13 mouse cellular contexts compared by ENCODE assay signal in genomic region chr17:29531757-29532384, GRCm38 (mm10). TPM values are rescaled to one million over a fixed set of nuclear protein-coding genes. Genes with fewer than 3 reads are reported as not detected.
A peak's percentile ranks its signal among the peaks of the same experiment; 100 is the strongest.
DNase-seq lines count a peak whose midpoint lies in the region; ATAC-seq and TF ChIP-seq lines count a peak whose summit lies in the region.
"Had no signal": no experiment of that assay in that cellular context is flagged by ENCODE, and none has a peak within 500 bp of the region (broad histone marks: within the 10 kb centered on the region; RNA-seq: fewer than 3 reads in every experiment).

No protein-coding gene starts in this region.

- H3K79me2 ChIP-seq in CH12.LX (replicated peaks; ENCODE audit: control insufficient read depth, extremely low read depth, insufficient read depth, poor library complexity, severe bottlenecking) = no peaks in the 10 kb centered on the region

- TF ChIP-seq CTCF in CH12.LX (conservative IDR thresholded peaks at IDR 0.05 in 1 of 2, IDR thresholded peaks at IDR 0.05 in 1 of 2; ENCODE audit: low read depth in 2 of 2, low read length in 2 of 2) = no peak

- TF ChIP-seq EP300 in CH12.LX (IDR thresholded peaks at IDR 0.05; ENCODE audit: low read length) = no peak

- H3K4me1 ChIP-seq in liver, embryonic 12.5 days = 0 out of 2 replicates have a peak, but pooled peaks cover 9% of the 10 kb centered on the region
- peaks cover 2 to 3% of the 10 kb centered on the region in 2 experiments; a peak in 1 of 4 replicates for H3K4me1 ChIP-seq in CH12.LX (ENCODE audit: control insufficient read depth in 1 of 2, insufficient read depth in 2 of 2)
- no peaks in the 10 kb centered on the region for H3K4me1 ChIP-seq in embryonic facial prominence, embryonic 14.5 days (ENCODE audit: control insufficient read depth, insufficient read depth, low read length)
- H3K4me1 ChIP-seq: limb, embryonic 13.5 days had no signal

- no peak overlapping the region for H3K27ac ChIP-seq in liver, embryonic 12.5 days
- H3K27ac ChIP-seq in CH12.LX (ENCODE audit: insufficient read depth, low read depth) = no peak overlapping the region
- H3K27ac ChIP-seq in embryonic facial prominence, embryonic 14.5 days (replicated peaks; ENCODE audit: low read depth, low read length) = no peak overlapping the region
- H3K27ac ChIP-seq: limb, embryonic 13.5 days had no signal

- no peaks in the 10 kb centered on the region for H3K36me3 ChIP-seq in liver, embryonic 12.5 days
- H3K36me3 ChIP-seq in CH12.LX (replicated peaks in 1 of 2; ENCODE audit: control insufficient read depth in 1 of 2, insufficient read depth in 1 of 2, low read length in 1 of 2) = no peaks in the 10 kb centered on the region
- H3K36me3 ChIP-seq in embryonic facial prominence, embryonic 14.5 days (ENCODE audit: control insufficient read depth, insufficient read depth, low read length) = no peaks in the 10 kb centered on the region
- no peaks in the 10 kb centered on the region for H3K36me3 ChIP-seq in splenic B cell, adult 2 months (ENCODE audit: control insufficient read depth, insufficient read depth, low read length, poor library complexity, severe bottlenecking)
- H3K36me3 ChIP-seq: limb, embryonic 13.5 days had no signal

- no peak for ATAC-seq in liver, embryonic 12.5 days
- peak; percentile 41; the same call in 1 of the 2 replicates for ATAC-seq in embryonic facial prominence, embryonic 14.5 days (ENCODE audit: low read depth)

- no peak overlapping the region for H3K4me2 ChIP-seq in liver, embryonic 12.5 days
- H3K4me2 ChIP-seq in CH12.LX (ENCODE audit: insufficient read depth, low read depth, poor library complexity, severe bottlenecking) = peak overlapping the region; percentile 45; the same call in 1 of the 2 replicates
- H3K4me2 ChIP-seq in embryonic facial prominence, embryonic 14.5 days (ENCODE audit: low read depth, low read length) = no peak overlapping the region
- H3K4me2 ChIP-seq: limb, embryonic 13.5 days had no signal

- dilution Hi-C loops in CH12.LX (cut with MboI; ENCODE audit: extremely low pct_ligation_motif_present, extremely low pct_unique_long_range_greater_than_20kb, low sequenced_read_pairs) = no loop called here

- no peak overlapping the region for H3K4me3 ChIP-seq in liver, embryonic 12.5 days
- no peak overlapping the region for H3K4me3 ChIP-seq in CH12.LX (replicated peaks in 1 of 3; ENCODE audit: low read depth in 2 of 3, low read length in 2 of 3, poor library complexity in 1 of 3)
- H3K4me3 ChIP-seq in embryonic facial prominence, embryonic 14.5 days (ENCODE audit: low read depth, low read length) = no peak overlapping the region
- H3K4me3 ChIP-seq: limb, embryonic 13.5 days had no signal

- no peaks in the 10 kb centered on the region for H3K9me3 ChIP-seq in liver, embryonic 12.5 days (replicated peaks)
- peaks cover 23% of the 10 kb centered on the region for H3K9me3 ChIP-seq in CH12.LX (replicated peaks; ENCODE audit: low read length)
- H3K9me3 ChIP-seq in embryonic facial prominence, embryonic 14.5 days (ENCODE audit: control insufficient read depth, low read length) = no peaks in the 10 kb centered on the region

- H3K9ac ChIP-seq in liver, embryonic 12.5 days = no peak overlapping the region
- 0 out of 2 replicates have a peak overlapping the region, but pooled peaks have one; percentile 8 for H3K9ac ChIP-seq in CH12.LX (ENCODE audit: insufficient read depth, low read depth)
- H3K9ac ChIP-seq in embryonic facial prominence, embryonic 14.5 days (ENCODE audit: low read depth, low read length) = no peak overlapping the region
- H3K9ac ChIP-seq: limb, embryonic 13.5 days had no signal

- WGBS in liver, embryonic 12.5 days (ENCODE audit: insufficient replicate concordance) = 37% methylated on average over 10 of the region's 10 CpGs
- WGBS in embryonic facial prominence, embryonic 14.5 days = 65% methylated on average over 10 of the region's 10 CpGs

- no peak for TF ChIP-seq RAD21 in CH12.LX (IDR thresholded peaks at IDR 0.05; ENCODE audit: low read depth, low read length)

- intact Hi-C loops in left cerebral cortex, postnatal 4 days (cut with DNase I) = no loop called here

- no peak for TF ChIP-seq POLR2A in CH12.LX (IDR thresholded peaks at IDR 0.05; ENCODE audit: low read depth, low read length)

- DNase-seq in liver = peak; percentile 37
- no peak for DNase-seq in CH12.LX (ENCODE audit: extremely low read depth)
- peak; percentile 49 for DNase-seq in embryonic facial prominence, embryonic 14.5 days (ENCODE audit: low spot score)
- peak; percentile 69 for DNase-seq in splenic B cell, adult 2 months (ENCODE audit: low read depth, low spot score)
- DNase-seq in adrenal gland, postnatal 4 days (ENCODE audit: low spot score in 2 of 2) = no peak
- no peak for DNase-seq in left cerebral cortex, postnatal 4 days
- DNase-seq in cerebellum, postnatal 25 days = no peak
- DNase-seq: cerebellum, adult 18-20 months; kidney, postnatal 10 days had no signal

- in situ Hi-C loops in CH12.LX (cut with MboI; ENCODE audit: low pct_ligation_motif_present, low pct_unique_long_range_greater_than_20kb, low sequenced_read_pairs) = no loop called here

- no peaks in the 10 kb centered on the region for H3K27me3 ChIP-seq in liver, embryonic 12.5 days (replicated peaks)
- H3K27me3 ChIP-seq in CH12.LX (replicated peaks) = peaks cover 2% of the 10 kb centered on the region
- H3K27me3 ChIP-seq in embryonic facial prominence, embryonic 14.5 days (replicated peaks; ENCODE audit: control insufficient read depth, insufficient read depth, low read length) = no peaks in the 10 kb centered on the region
- no peaks in the 10 kb centered on the region for H3K27me3 ChIP-seq in splenic B cell, adult 2 months (ENCODE audit: control insufficient read depth, insufficient read depth, low read length, poor library complexity, severe bottlenecking)
- H3K27me3 ChIP-seq: limb, embryonic 13.5 days had no signal

TF ChIP-seq in CH12.LX, 34 proteins besides CTCF, POLR2A, EP300 and RAD21:
- TF ChIP-seq NELFE (IDR thresholded peaks at IDR 0.05; ENCODE audit: low read depth, low read length) (no peak), BHLHE40 (IDR thresholded peaks at IDR 0.05; ENCODE audit: low read depth, low read length) (no peak), MAX (IDR thresholded peaks at IDR 0.05; ENCODE audit: low read length) (no peak), MEF2A (IDR thresholded peaks at IDR 0.05; ENCODE audit: borderline replicate concordance, low read depth, low read length) (no peak), ZNF384 (IDR thresholded peaks at IDR 0.05; ENCODE audit: low read depth, low read length) (no peak), CHD1 (IDR thresholded peaks at IDR 0.05; ENCODE audit: low read depth, low read length) (no peak), POLR2AphosphoS2 (IDR thresholded peaks at IDR 0.05; ENCODE audit: low read depth, low read length) (no peak), ZKSCAN1 (IDR thresholded peaks at IDR 0.05; ENCODE audit: borderline replicate concordance, low read depth, low read length) (no peak), GABPA (IDR thresholded peaks at IDR 0.05; ENCODE audit: insufficient replicate concordance, low read depth, low read length) (no peak), USF1 (IDR thresholded peaks at IDR 0.05; ENCODE audit: low read depth, low read length) (no peak), HCFC1 (IDR thresholded peaks at IDR 0.05; ENCODE audit: low read depth, low read length) (no peak), PAX5 (IDR thresholded peaks at IDR 0.05; ENCODE audit: low read length) (no peak), ETS1 (conservative IDR thresholded peaks at IDR 0.05; ENCODE audit: low read depth, low read length) (no peak), TBP (conservative IDR thresholded peaks at IDR 0.05; ENCODE audit: low read depth, low read length) (no peak), UBTF (IDR thresholded peaks at IDR 0.05; ENCODE audit: low read depth, low read length) (no peak)

RNA-seq across cellular contexts. Expression of gene Gm17657, which starts 17.6 kb away (rescaled TPM):
- not detected in 2 replicates for polyA plus RNA-seq in liver, embryonic 12.5 days (2016; fragmentation: Nextera tagmentation; extraction: Ambion mirVana)
- total RNA-seq in CH12.LX (2012; rRNA removed) (0.21 and 0.50 TPM in 2 replicates), CH12.LX (2014; rRNA removed) (not detected in 2 replicates)
- 0.16 and 0.20 TPM in 2 replicates for polyA plus RNA-seq in CH12.LX (2012; ENCODE audit: insufficient read length, low read depth)
- polyA plus RNA-seq in embryonic facial prominence, embryonic 14.5 days (2014; fragmentation: Nextera tagmentation; extraction: Ambion mirVana) = not detected in 2 replicates
- not detected for total RNA-seq in adrenal gland, postnatal 4 days (2021)
- total RNA-seq in left cerebral cortex, postnatal 4 days (2021) = not detected
- polyA plus RNA-seq: forebrain, embryonic 11.5 days; heart, postnatal 0 days; limb, embryonic 13.5 days had no signal

RNA-seq across cellular contexts. Expression of gene Tbc1d22b, which starts 17.7 kb away (rescaled TPM):
- 7.4 and 7.9 TPM in 2 replicates for polyA plus RNA-seq in liver, embryonic 12.5 days (2016; fragmentation: Nextera tagmentation; extraction: Ambion mirVana)
- total RNA-seq in CH12.LX (2012; rRNA removed) (6.6 and 7.3 TPM in 2 replicates), CH12.LX (2014; rRNA removed) (3.1 and 3.8 TPM in 2 replicates)
- 13.4 and 17.3 TPM in 2 replicates for polyA plus RNA-seq in CH12.LX (2012; ENCODE audit: insufficient read length, low read depth)
- polyA plus RNA-seq in embryonic facial prominence, embryonic 14.5 days (2014; fragmentation: Nextera tagmentation; extraction: Ambion mirVana) = 12.3 and 12.6 TPM in 2 replicates
- total RNA-seq in adrenal gland, postnatal 4 days (2021) = 10 to 100 TPM; 27.3 to 29.0 TPM
- 10 to 100 TPM; 45.0 to 46.2 TPM for total RNA-seq in left cerebral cortex, postnatal 4 days (2021)

RNA-seq across cellular contexts. Expression of gene Tmem217, which starts 20.3 kb away (rescaled TPM):
- 0.67 and 0.68 TPM in 2 replicates for polyA plus RNA-seq in liver, embryonic 12.5 days (2016; fragmentation: Nextera tagmentation; extraction: Ambion mirVana)
- 0.76 and 0.97 TPM in 2 replicates for total RNA-seq in CH12.LX (2012; rRNA removed)
- not detected in 2 replicates for total RNA-seq in CH12.LX (2014; rRNA removed)
- polyA plus RNA-seq in CH12.LX (2012; ENCODE audit: insufficient read length, low read depth) = 0.26 TPM in 1 of 2 replicates, not detected in the other
- 0.18 and 0.30 TPM in 2 replicates for polyA plus RNA-seq in embryonic facial prominence, embryonic 14.5 days (2014; fragmentation: Nextera tagmentation; extraction: Ambion mirVana)
- total RNA-seq in adrenal gland, postnatal 4 days (2021) = under 1 TPM in 1 of 2 experiments, not detected in 1; 0.50 TPM
- not detected for total RNA-seq in left cerebral cortex, postnatal 4 days (2021)

RNA-seq across cellular contexts. Expression of gene Pim1, which starts 41.3 kb away (rescaled TPM):
- polyA plus RNA-seq in liver, embryonic 12.5 days (2016; fragmentation: Nextera tagmentation; extraction: Ambion mirVana) = 112 and 114 TPM in 2 replicates
- total RNA-seq in CH12.LX (2012; rRNA removed) (141 and 178 TPM in 2 replicates), CH12.LX (2014; rRNA removed) (72.7 and 75.8 TPM in 2 replicates)
- polyA plus RNA-seq in CH12.LX (2012; ENCODE audit: insufficient read length, low read depth) = 121 and 133 TPM in 2 replicates
- 10.7 and 13.6 TPM in 2 replicates for polyA plus RNA-seq in embryonic facial prominence, embryonic 14.5 days (2014; fragmentation: Nextera tagmentation; extraction: Ambion mirVana)
- 10 to 100 TPM; 53.4 to 65.5 TPM for total RNA-seq in adrenal gland, postnatal 4 days (2021)
- total RNA-seq in left cerebral cortex, postnatal 4 days (2021) = 10 to 100 TPM; 10.5 to 12.3 TPM

Comparison
In these comparisons a context has a peak if more than half of its experiments do, and no peak if none do; other contexts are left out.
1. DNase-seq: peak in liver (single experiment), embryonic facial prominence, embryonic 14.5 days (single experiment) and splenic B cell, adult 2 months (single experiment); none in CH12.LX (single experiment), adrenal gland, postnatal 4 days (0 of 2), left cerebral cortex, postnatal 4 days (single experiment) and cerebellum, postnatal 25 days (0 of 2).